Mouse (Mus musculus) brain, embryonic 14.5 days (tissue): ENCODE data around the gene Smg8. TPM values are rescaled to one million over a fixed set of nuclear protein-coding genes. Genes with fewer than 3 reads are reported as not detected.
"Not testable (repeated sequence)": the region's sequence is repeated elsewhere in the genome, so short reads cannot be mapped to it uniquely, and the experiment has no call there.

Experiments used
- DNase-seq: peaks from one replicate; pipeline ENCODE4 v3.0.0-alpha.2; 2011; ENCODE audit warnings: low read depth
- CTCF ChIP-seq: fragments of 200-500 bp; IDR thresholded peaks from 2 replicates; pipeline ENCODE4 v1.5.1; 2012; ENCODE audit warnings: inconsistent platforms, mild to moderate bottlenecking, moderate library complexity, borderline replicate concordance; ENCODE audit not compliant: insufficient read depth, insufficient read length; ENCODE audit errors: extremely low read depth
- POLR2A ChIP-seq: fragments of 200-500 bp; IDR thresholded peaks from 2 replicates; pipeline ENCODE4 v1.6.1; 2012; ENCODE audit warnings: mild to moderate bottlenecking, inconsistent platforms, borderline replicate concordance; ENCODE audit not compliant: poor library complexity, insufficient read depth, insufficient read length, severe bottlenecking; ENCODE audit errors: extremely low read depth
- polyA plus RNA-seq: library from polyadenylated mRNA; depleted of rRNA; stranded (reverse); fragments of >200 nt; gene quantifications from 2 replicates; pipeline ENCODE4 v1.2.3, GENCODE M21; 2012

Gene Smg8
- polyA plus RNA-seq, 1 experiment: 19.8 TPM

GRCm38 (mm10) chr11:87085461-87085860 lies 1.1 kb downstream of the Smg8 start:
- no peak for DNase-seq
- TF ChIP-seq CTCF (no peak), POLR2A (no peak)

- no peak for TF ChIP-seq POLR2A
- TF ChIP-seq CTCF: no peak
- no peak for DNase-seq
Observed at GRCm38 (mm10) chr11:87083712-87084111, 2.9 kb downstream of the Smg8 start.

GRCm38 (mm10) chr11:87073866-87074440 lies 12.6 kb downstream of the Smg8 start, which contains the start of gene Gdpd1:
Gdpd1 (minus strand) TSS chr11:87074062.
- DNase-seq: peak; percentile 98
- TF ChIP-seq POLR2A: peak; percentile 97
- TF ChIP-seq CTCF: no peak; the same call in 1 of the 2 replicates

- TF ChIP-seq POLR2A (no peak), CTCF (peak; percentile 59; the same call in 1 of the 2 replicates)
- peak; percentile 89 for DNase-seq
Observed at GRCm38 (mm10) chr11:87073343-87073865, 13.2 kb downstream of the Smg8 start.

- no peak for DNase-seq
- TF ChIP-seq CTCF (no peak), POLR2A (no peak)
Observed at GRCm38 (mm10) chr11:87062087-87062486, 24.5 kb downstream of the Smg8 start.

GRCm38 (mm10) chr11:87060410-87060809 lies 26.2 kb downstream of the Smg8 start:
- no peak for DNase-seq
- TF ChIP-seq CTCF (no peak), POLR2A (no peak)

GRCm38 (mm10) chr11:87056286-87056685 lies 30.3 kb downstream of the Smg8 start:
- TF ChIP-seq CTCF (no peak), POLR2A (no peak)

GRCm38 (mm10) chr11:87048900-87049299 lies 37.7 kb downstream of the Smg8 start:
- DNase-seq: not testable (repeated sequence)

More at GRCm38 (mm10) chr11:87056286-87056685, 30.3 kb downstream of the Smg8 start:
- no peak for DNase-seq

GRCm38 (mm10) chr11:87046968-87047367 lies 39.6 kb downstream of the Smg8 start:
- no peak for DNase-seq
- TF ChIP-seq POLR2A (no peak), CTCF (no peak)

GRCm38 (mm10) chr11:87043052-87043451 lies 43.5 kb downstream of the Smg8 start:
- DNase-seq: no peak
- TF ChIP-seq POLR2A: no peak
- TF ChIP-seq CTCF: no peak

- no peak for DNase-seq
- no peak for TF ChIP-seq POLR2A
- TF ChIP-seq CTCF: no peak
Observed at GRCm38 (mm10) chr11:87039307-87039963, 47.1 kb downstream of the Smg8 start.

GRCm38 (mm10) chr11:87036180-87036579 lies 50.4 kb downstream of the Smg8 start:
- TF ChIP-seq POLR2A: no peak
- peak; percentile 34; the same call in 1 of the 2 replicates for TF ChIP-seq CTCF
- no peak for DNase-seq
